Mouse (Mus musculus): ENCODE data around the gene Opcml.

DNA sequence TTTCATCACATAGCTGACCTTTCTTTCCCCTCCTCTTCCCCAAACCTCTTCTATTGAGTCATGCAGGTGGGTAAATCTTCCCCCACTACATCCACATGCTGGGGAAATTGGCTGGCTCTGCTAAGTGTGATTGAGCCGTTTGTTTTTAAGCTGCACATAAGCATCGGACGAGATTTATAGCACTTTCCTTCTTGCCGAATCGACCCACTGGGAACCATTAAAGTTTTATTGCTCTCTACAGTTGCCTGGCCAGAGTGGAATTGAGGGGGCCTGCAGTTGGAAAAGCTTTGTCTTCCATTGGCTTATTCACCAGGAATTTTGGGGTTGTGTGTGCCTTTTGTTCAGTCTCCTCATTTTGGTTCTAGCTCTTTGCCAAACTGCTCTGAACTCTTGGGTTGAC, 147.1 kb downstream of the Opcml start:
- TF ChIP-seq CTCF (IDR thresholded peaks at IDR 0.05; ENCODE audit: low read depth, low read length) (no peak), POLR2A (IDR thresholded peaks at IDR 0.05; ENCODE audit: insufficient read depth, low read length) (no peak)

All from ES-Bruce4 (cell line).